Mouse (Mus musculus) large intestine, adult 2 months (tissue): ENCODE data around the gene Esam. TPM values are rescaled to one million over a fixed set of nuclear protein-coding genes. Genes with fewer than 3 reads are reported as not detected.
A peak's percentile ranks its signal among the peaks of the same experiment; 100 is the strongest.

ENCODE experiments used
- DNase-seq: peaks from one replicate; pipeline ENCODE4 v3.0.0-alpha.2; 2012; ENCODE audit warnings: low read depth, low spot score
- WGBS: fragments of 180-500 bp; shearing (Covaris S2); methylation state at CpG from one replicate; pipeline ENCODE4 v1.1.7; 2018; 5-methylcytosine and 5-hydroxymethylcytosine counted together
- polyA plus RNA-seq: library from polyadenylated mRNA; depleted of rRNA; stranded (reverse); fragments of >200 nt; gene quantifications from 2 replicates; pipeline ENCODE4 v1.2.3, GENCODE M21; 2012

Gene Esam
- polyA plus RNA-seq, 1 experiment, result 15.3 TPM

- DNase-seq, result no peak
- WGBS, result 9% methylated on average over 32 of the region's 32 CpGs
These were observed 2.4 kb downstream of the Esam start for GRCm38 (mm10) chr9:37530031-37530887.

- peak; percentile 83 for DNase-seq
- WGBS, result 4% methylated on average over 31 of the region's 31 CpGs
These were observed 3.2 kb downstream of the Esam start for GRCm38 (mm10) chr9:37530888-37531705.

GRCm38 (mm10) chr9:37536851-37537250, 9.0 kb downstream of the Esam start:
- DNase-seq, result no peak
- 75% methylated on average over 4 of the region's 4 CpGs for WGBS

GRCm38 (mm10) chr9:37537658-37538250, 9.9 kb downstream of the Esam start:
- DNase-seq, result no peak
- 91% methylated on average over 5 of the region's 5 CpGs for WGBS

- WGBS, result 47% methylated on average over 23 of the region's 23 CpGs
These were observed 11.5 kb downstream of the Esam start, which contains the start of gene Vsig2 for GRCm38 (mm10) chr9:37539170-37540025. TSS of gene Vsig2 (plus strand) at chr9:37539255.

GRCm38 (mm10) chr9:37540226-37540625, 12.3 kb downstream of the Esam start:
- WGBS, result 87% methylated on average over 4 of the region's 4 CpGs
- DNase-seq, result no peak

More at GRCm38 (mm10) chr9:37539170-37540025, 11.5 kb downstream of the Esam start, which contains the start of gene Vsig2:
- DNase-seq, result no peak

- no peak for DNase-seq
- WGBS, result 81% methylated on average over 6 of the region's 6 CpGs
These were observed 13.1 kb downstream of the Esam start for GRCm38 (mm10) chr9:37540701-37541575.

GRCm38 (mm10) chr9:37541851-37542642, 14.2 kb downstream of the Esam start:
- DNase-seq, result no peak
- WGBS, result 74% methylated on average over 7 of the region's 7 CpGs

GRCm38 (mm10) chr9:37543869-37544440, 16.1 kb downstream of the Esam start:
- DNase-seq, result no peak
- WGBS, result 37% methylated on average over 12 of the region's 12 CpGs

GRCm38 (mm10) chr9:37544447-37545165, 16.7 kb downstream of the Esam start:
- WGBS, result 4% methylated on average over 29 of the region's 29 CpGs
- DNase-seq, result peak; percentile 11

- no peak for DNase-seq
- WGBS, result 27% methylated on average over 17 of the region's 17 CpGs
These were observed 17.3 kb downstream of the Esam start for GRCm38 (mm10) chr9:37545166-37545610.

- DNase-seq, result no peak
- 48% methylated on average over 27 of the region's 27 CpGs for WGBS
These were observed 18.1 kb downstream of the Esam start for GRCm38 (mm10) chr9:37545847-37546452.

- no peak for DNase-seq
- 57% methylated on average over 1 of the region's 1 CpGs for WGBS
These were observed 19.0 kb downstream of the Esam start for GRCm38 (mm10) chr9:37546889-37547288.

- WGBS, result 53% methylated on average over 1 of the region's 1 CpGs
- DNase-seq, result no peak
These were observed 22.6 kb downstream of the Esam start for GRCm38 (mm10) chr9:37550435-37550834.

GRCm38 (mm10) chr9:37551751-37552531, 24.1 kb downstream of the Esam start:
- no peak for DNase-seq
- 5% methylated on average over 23 of the region's 23 CpGs for WGBS
